ENCODE assay signal across 18 mouse cellular contexts in genomic region chr1:75678279-75678678, GRCm38 (mm10).
A peak's percentile ranks its signal among the peaks of the same experiment; 100 is the strongest.
DNase-seq lines count a peak whose midpoint lies in the region; ATAC-seq and TF ChIP-seq lines count a peak whose summit lies in the region.
"Had no signal": no experiment of that assay in that cellular context is flagged by ENCODE, and none has a peak within 500 bp of the region (broad histone marks: within the 10 kb centered on the region; RNA-seq: fewer than 3 reads in every experiment).

No protein-coding gene starts in this region.

- no peak for TF ChIP-seq CTCF in midbrain, postnatal 0 days (IDR thresholded peaks at IDR 0.05)

- no peak overlapping the region for H3K9ac ChIP-seq in midbrain, embryonic 13.5 days (replicated peaks)
- no peak overlapping the region for H3K9ac ChIP-seq in midbrain, embryonic 15.5 days
- H3K9ac ChIP-seq in midbrain, postnatal 0 days (replicated peaks; ENCODE audit: low read length, poor library complexity, severe bottlenecking), result no peak overlapping the region
- no peak overlapping the region for H3K9ac ChIP-seq in midbrain, embryonic 16.5 days (ENCODE audit: low read depth, low read length)
- H3K9ac ChIP-seq: embryonic facial prominence, embryonic 12.5 days; forebrain, embryonic 13.5 days had no signal

- H3K4me1 ChIP-seq in midbrain, embryonic 10.5 days, result peaks cover 36% of the 10 kb centered on the region
- H3K4me1 ChIP-seq in midbrain, embryonic 13.5 days (replicated peaks), result peaks cover 25% of the 10 kb centered on the region
- no peaks in the 10 kb centered on the region; the same call in 1 of the 2 replicates for H3K4me1 ChIP-seq in midbrain, embryonic 15.5 days
- 0 out of 2 replicates have a peak, but pooled peaks cover 4% of the 10 kb centered on the region for H3K4me1 ChIP-seq in midbrain, postnatal 0 days (ENCODE audit: insufficient read depth, low read length)
- no peaks in the 10 kb centered on the region for H3K4me1 ChIP-seq in midbrain, embryonic 16.5 days (ENCODE audit: control insufficient read depth, insufficient read depth, low read length)

- no peak overlapping the region for H3K4me3 ChIP-seq in midbrain, embryonic 10.5 days
- H3K4me3 ChIP-seq in midbrain, embryonic 13.5 days (replicated peaks), result no peak overlapping the region
- H3K4me3 ChIP-seq in midbrain, embryonic 15.5 days, result no peak overlapping the region
- no peak overlapping the region for H3K4me3 ChIP-seq in midbrain, postnatal 0 days (ENCODE audit: low read depth, low read length)
- H3K4me3 ChIP-seq in midbrain, embryonic 16.5 days (ENCODE audit: low read depth, low read length), result no peak overlapping the region
- H3K4me3 ChIP-seq: embryonic facial prominence, embryonic 10.5 days; embryonic facial prominence, embryonic 12.5 days; forebrain, embryonic 13.5 days had no signal

- 16% methylated on average over 4 of the region's 4 CpGs for WGBS in midbrain, embryonic 10.5 days
- WGBS in midbrain, embryonic 13.5 days, result 9% methylated on average over 4 of the region's 4 CpGs
- WGBS in midbrain, embryonic 15.5 days, result 13% methylated on average over 4 of the region's 4 CpGs
- 22% methylated on average over 4 of the region's 4 CpGs for WGBS in midbrain, postnatal 0 days
- 9% methylated on average over 4 of the region's 4 CpGs for WGBS in midbrain, embryonic 16.5 days

- peak; percentile 22 for DNase-seq in midbrain, embryonic 10.5 days (ENCODE audit: low spot score)
- no peak for DNase-seq in midbrain, postnatal 0 days (ENCODE audit: low spot score)
- no peak for DNase-seq in frontal cortex, postnatal 14 days (ENCODE audit: low spot score in 2 of 2)
- DNase-seq: adrenal gland, adult 2 months; adrenal gland, postnatal 10 days; adrenal gland, postnatal 25 days; cerebellum, adult 11-12 months; cerebellum, adult 2 months; cerebellum, adult 9-10 months; cerebellum, postnatal 10 days; cerebellum, postnatal 25 days had no signal

- peaks cover 40% of the 10 kb centered on the region for H3K27me3 ChIP-seq in midbrain, embryonic 10.5 days (ENCODE audit: low read depth, poor library complexity, severe bottlenecking)
- peaks cover 22% of the 10 kb centered on the region for H3K27me3 ChIP-seq in midbrain, embryonic 13.5 days
- no peaks in the 10 kb centered on the region for H3K27me3 ChIP-seq in midbrain, embryonic 15.5 days (replicated peaks)
- no peaks in the 10 kb centered on the region for H3K27me3 ChIP-seq in midbrain, postnatal 0 days (ENCODE audit: insufficient read depth, low read length)
- no peaks in the 10 kb centered on the region for H3K27me3 ChIP-seq in midbrain, embryonic 16.5 days (ENCODE audit: control insufficient read depth, insufficient read depth, low read depth, low read length)
- H3K27me3 ChIP-seq: embryonic facial prominence, embryonic 12.5 days had no signal

- H3K36me3 ChIP-seq in midbrain, embryonic 10.5 days, result peaks cover 5% of the 10 kb centered on the region; the same call in 1 of the 2 replicates
- H3K36me3 ChIP-seq in midbrain, embryonic 13.5 days, result no peaks in the 10 kb centered on the region
- H3K36me3 ChIP-seq in midbrain, embryonic 15.5 days (replicated peaks), result no peaks in the 10 kb centered on the region
- no peaks in the 10 kb centered on the region for H3K36me3 ChIP-seq in midbrain, postnatal 0 days (ENCODE audit: insufficient read depth, low read length)
- H3K36me3 ChIP-seq in midbrain, embryonic 16.5 days (ENCODE audit: control insufficient read depth, insufficient read depth, low read length), result no peaks in the 10 kb centered on the region
- H3K36me3 ChIP-seq: embryonic facial prominence, embryonic 10.5 days; embryonic facial prominence, embryonic 12.5 days had no signal

- H3K27ac ChIP-seq in midbrain, embryonic 10.5 days (replicated peaks), result no peak overlapping the region
- H3K27ac ChIP-seq in midbrain, embryonic 13.5 days, result no peak overlapping the region
- no peak overlapping the region for H3K27ac ChIP-seq in midbrain, embryonic 15.5 days
- no peak overlapping the region for H3K27ac ChIP-seq in midbrain, postnatal 0 days (ENCODE audit: low read depth, low read length)
- no peak overlapping the region for H3K27ac ChIP-seq in midbrain, embryonic 16.5 days (ENCODE audit: low read length)
- H3K27ac ChIP-seq: embryonic facial prominence, embryonic 10.5 days; embryonic facial prominence, embryonic 12.5 days; forebrain, embryonic 13.5 days had no signal

- no peak for ATAC-seq in midbrain, embryonic 13.5 days
- ATAC-seq in midbrain, embryonic 15.5 days (replicated peaks), result peak; percentile 54; the same call in 1 of the 2 replicates
- no peak for ATAC-seq in midbrain, postnatal 0 days (ENCODE audit: low FRiP score)
- ATAC-seq in midbrain, embryonic 16.5 days, result peak; percentile 39; the same call in 1 of the 2 replicates
- ATAC-seq: forebrain, embryonic 13.5 days; forebrain, embryonic 16.5 days had no signal

- no peak overlapping the region for H3K4me2 ChIP-seq in midbrain, embryonic 13.5 days (replicated peaks)
- no peak overlapping the region for H3K4me2 ChIP-seq in midbrain, embryonic 15.5 days
- H3K4me2 ChIP-seq in midbrain, postnatal 0 days (ENCODE audit: low read depth, low read length, poor library complexity, severe bottlenecking), result no peak overlapping the region
- no peak overlapping the region for H3K4me2 ChIP-seq in midbrain, embryonic 16.5 days (ENCODE audit: low read length)
- H3K4me2 ChIP-seq: embryonic facial prominence, embryonic 12.5 days; forebrain, embryonic 13.5 days had no signal

- H3K9me3 ChIP-seq in midbrain, embryonic 10.5 days (replicated peaks), result peaks cover 11% of the 10 kb centered on the region
- H3K9me3 ChIP-seq in midbrain, embryonic 13.5 days, result 0 out of 2 replicates have a peak, but pooled peaks cover 5% of the 10 kb centered on the region
- H3K9me3 ChIP-seq in midbrain, embryonic 15.5 days, result no peaks in the 10 kb centered on the region
- no peaks in the 10 kb centered on the region for H3K9me3 ChIP-seq in midbrain, postnatal 0 days (ENCODE audit: low read length)
- no peaks in the 10 kb centered on the region; the same call in 1 of the 2 replicates for H3K9me3 ChIP-seq in midbrain, embryonic 16.5 days (replicated peaks; ENCODE audit: control insufficient read depth, low read length, poor library complexity, severe bottlenecking)

Comparison
In these comparisons a context has a peak if more than half of its experiments do, and no peak if none do; other contexts are left out.
1. ATAC-seq: peak in midbrain, embryonic 15.5 days (single experiment) and midbrain, embryonic 16.5 days (single experiment); none in midbrain, embryonic 13.5 days (single experiment) and midbrain, postnatal 0 days (single experiment).